Mouse (Mus musculus): ENCODE measurements around the gene Hoxd11. TPM values are rescaled to one million over a fixed set of nuclear protein-coding genes. Genes with fewer than 3 reads are reported as not detected.

The Hoxd11 gene
- polyA plus RNA-seq, 1 experiment from 2014 or later: 1.1 TPM

GRCm38 (mm10) chr2:74663291-74663925 is 15.9 kb upstream of the Hoxd11 start:
- no peak for ATAC-seq
- Histone ChIP-seq H3K36me3 (ENCODE audit: control insufficient read depth, insufficient read depth, low read length) (no peaks in the 10 kb centered on the region), H3K27ac (ENCODE audit: low read length) (no peak overlapping the region), H3K4me1 (ENCODE audit: control insufficient read depth, insufficient read depth, low read length) (peaks cover 8% of the 10 kb centered on the region), H3K4me2 (ENCODE audit: low read depth, low read length) (no peak overlapping the region), H3K4me3 (ENCODE audit: low read length) (no peak overlapping the region), H3K27me3 (replicated peaks; ENCODE audit: control insufficient read depth, insufficient read depth, low read length) (peaks cover 79% of the 10 kb centered on the region), H3K9me3 (ENCODE audit: control insufficient read depth, low read length) (no peaks in the 10 kb centered on the region), H3K9ac (ENCODE audit: low read depth, low read length) (no peak overlapping the region)
- 4% methylated on average over 18 of the region's 18 CpGs for WGBS

GRCm38 (mm10) chr2:74666411-74666810 is 12.9 kb upstream of the Hoxd11 start:
- no peak overlapping the region for H3K4me2 ChIP-seq (ENCODE audit: low read depth, low read length)
- no peak overlapping the region for H3K4me3 ChIP-seq (ENCODE audit: low read length)
- WGBS: 5% methylated on average over 7 of the region's 7 CpGs
- no peaks in the 10 kb centered on the region for H3K9me3 ChIP-seq (ENCODE audit: control insufficient read depth, low read length)
- no peak for ATAC-seq
- H3K27me3 ChIP-seq (replicated peaks; ENCODE audit: control insufficient read depth, insufficient read depth, low read length): peaks cover 82% of the 10 kb centered on the region
- no peaks in the 10 kb centered on the region for H3K36me3 ChIP-seq (ENCODE audit: control insufficient read depth, insufficient read depth, low read length)
- H3K9ac ChIP-seq (ENCODE audit: low read depth, low read length): no peak overlapping the region
- no peak overlapping the region for H3K27ac ChIP-seq (ENCODE audit: low read length)
- peaks cover 11% of the 10 kb centered on the region for H3K4me1 ChIP-seq (ENCODE audit: control insufficient read depth, insufficient read depth, low read length)

- H3K4me3 ChIP-seq (ENCODE audit: low read length): peak overlapping the region; percentile 48; the same call in 1 of the 2 replicates
- H3K27ac ChIP-seq (ENCODE audit: low read length): no peak overlapping the region
- no peaks in the 10 kb centered on the region for H3K36me3 ChIP-seq (ENCODE audit: control insufficient read depth, insufficient read depth, low read length)
- H3K4me1 ChIP-seq (ENCODE audit: control insufficient read depth, insufficient read depth, low read length): peaks cover 11% of the 10 kb centered on the region
- H3K4me2 ChIP-seq (ENCODE audit: low read depth, low read length): no peak overlapping the region
- peaks cover 80% of the 10 kb centered on the region for H3K27me3 ChIP-seq (replicated peaks; ENCODE audit: control insufficient read depth, insufficient read depth, low read length)
- no peaks in the 10 kb centered on the region for H3K9me3 ChIP-seq (ENCODE audit: control insufficient read depth, low read length)
- WGBS: 2% methylated on average over 36 of the region's 36 CpGs
- H3K9ac ChIP-seq (ENCODE audit: low read depth, low read length): no peak overlapping the region
- ATAC-seq: no peak
These were observed 12.0 kb upstream of the Hoxd11 start for GRCm38 (mm10) chr2:74667191-74667841.

GRCm38 (mm10) chr2:74667842-74668357 is 11.5 kb upstream of the Hoxd11 start, which contains the start of gene Hoxd13:
Gene Hoxd13, plus strand, starts transcription at chr2:74668310.
- peaks cover 80% of the 10 kb centered on the region for H3K27me3 ChIP-seq (replicated peaks; ENCODE audit: control insufficient read depth, insufficient read depth, low read length)
- peak; percentile 78 for ATAC-seq
- H3K4me3 ChIP-seq (ENCODE audit: low read length): peak within 1 kb of the TSS; percentile 48
- no peaks in the 10 kb centered on the region for H3K36me3 ChIP-seq (ENCODE audit: control insufficient read depth, insufficient read depth, low read length)
- H3K4me2 ChIP-seq (ENCODE audit: low read depth, low read length): peak within 1 kb of the TSS; percentile 75
- WGBS: 0% methylated on average over 20 of the region's 51 CpGs
- H3K9ac ChIP-seq (ENCODE audit: low read depth, low read length): no peak within 1 kb of the TSS
- no peak within 1 kb of the TSS for H3K27ac ChIP-seq (ENCODE audit: low read length)
- H3K9me3 ChIP-seq (ENCODE audit: control insufficient read depth, low read length): no peaks in the 10 kb centered on the region
- H3K4me1 ChIP-seq (ENCODE audit: control insufficient read depth, insufficient read depth, low read length): peaks cover 12% of the 10 kb centered on the region

GRCm38 (mm10) chr2:74668370-74669229 is 10.8 kb upstream of the Hoxd11 start:
- H3K4me1 ChIP-seq (ENCODE audit: control insufficient read depth, insufficient read depth, low read length): peaks cover 13% of the 10 kb centered on the region
- no peaks in the 10 kb centered on the region for H3K9me3 ChIP-seq (ENCODE audit: control insufficient read depth, low read length)
- peak; percentile 51 for ATAC-seq
- H3K4me2 ChIP-seq (ENCODE audit: low read depth, low read length): peak overlapping the region; percentile 75
- no peak overlapping the region for H3K27ac ChIP-seq (ENCODE audit: low read length)
- under 1% methylated on average over 73 of the region's 74 CpGs for WGBS
- no peak overlapping the region for H3K9ac ChIP-seq (ENCODE audit: low read depth, low read length)
- H3K36me3 ChIP-seq (ENCODE audit: control insufficient read depth, insufficient read depth, low read length): no peaks in the 10 kb centered on the region
- H3K27me3 ChIP-seq (replicated peaks; ENCODE audit: control insufficient read depth, insufficient read depth, low read length): peaks cover 82% of the 10 kb centered on the region
- H3K4me3 ChIP-seq (ENCODE audit: low read length): peak overlapping the region; percentile 48

- ATAC-seq: no peak
These were observed 10.2 kb upstream of the Hoxd11 start for GRCm38 (mm10) chr2:74669230-74669578.

GRCm38 (mm10) chr2:74669650-74670235 is 9.6 kb upstream of the Hoxd11 start:
- no peak overlapping the region for H3K27ac ChIP-seq (ENCODE audit: low read length)
- H3K36me3 ChIP-seq (ENCODE audit: control insufficient read depth, insufficient read depth, low read length): no peaks in the 10 kb centered on the region
- H3K4me3 ChIP-seq (ENCODE audit: low read length): no peak overlapping the region
- H3K4me2 ChIP-seq (ENCODE audit: low read depth, low read length): no peak overlapping the region
- peaks cover 13% of the 10 kb centered on the region for H3K4me1 ChIP-seq (ENCODE audit: control insufficient read depth, insufficient read depth, low read length)
- no peak for ATAC-seq
- H3K27me3 ChIP-seq (replicated peaks; ENCODE audit: control insufficient read depth, insufficient read depth, low read length): peaks cover 82% of the 10 kb centered on the region
- H3K9ac ChIP-seq (ENCODE audit: low read depth, low read length): no peak overlapping the region
- 2% methylated on average over 14 of the region's 14 CpGs for WGBS
- H3K9me3 ChIP-seq (ENCODE audit: control insufficient read depth, low read length): no peaks in the 10 kb centered on the region

More at GRCm38 (mm10) chr2:74669230-74669578, 10.2 kb upstream of the Hoxd11 start:
- H3K36me3 ChIP-seq (ENCODE audit: control insufficient read depth, insufficient read depth, low read length): no peaks in the 10 kb centered on the region
- H3K9ac ChIP-seq (ENCODE audit: low read depth, low read length): no peak overlapping the region
- WGBS: 3% methylated on average over 3 of the region's 3 CpGs
- H3K4me3 ChIP-seq (ENCODE audit: low read length): no peak overlapping the region
- H3K9me3 ChIP-seq (ENCODE audit: control insufficient read depth, low read length): no peaks in the 10 kb centered on the region
- H3K27ac ChIP-seq (ENCODE audit: low read length): no peak overlapping the region
- H3K27me3 ChIP-seq (replicated peaks; ENCODE audit: control insufficient read depth, insufficient read depth, low read length): peaks cover 82% of the 10 kb centered on the region
- H3K4me2 ChIP-seq (ENCODE audit: low read depth, low read length): no peak overlapping the region
- peaks cover 13% of the 10 kb centered on the region for H3K4me1 ChIP-seq (ENCODE audit: control insufficient read depth, insufficient read depth, low read length)

- H3K27me3 ChIP-seq (replicated peaks; ENCODE audit: control insufficient read depth, insufficient read depth, low read length): peaks cover 85% of the 10 kb centered on the region
- 12% methylated on average over 3 of the region's 3 CpGs for WGBS
- H3K36me3 ChIP-seq (ENCODE audit: control insufficient read depth, insufficient read depth, low read length): no peaks in the 10 kb centered on the region
- no peaks in the 10 kb centered on the region for H3K9me3 ChIP-seq (ENCODE audit: control insufficient read depth, low read length)
- H3K9ac ChIP-seq (ENCODE audit: low read depth, low read length): no peak overlapping the region
- no peak overlapping the region for H3K4me3 ChIP-seq (ENCODE audit: low read length)
- no peak overlapping the region for H3K27ac ChIP-seq (ENCODE audit: low read length)
- no peak overlapping the region for H3K4me2 ChIP-seq (ENCODE audit: low read depth, low read length)
- ATAC-seq: no peak
- peaks cover 13% of the 10 kb centered on the region for H3K4me1 ChIP-seq (ENCODE audit: control insufficient read depth, insufficient read depth, low read length)
These were observed 8.6 kb upstream of the Hoxd11 start for GRCm38 (mm10) chr2:74670632-74671188.
